Mouse (Mus musculus) CH12.LX (cell line): Measurements from ENCODE around the gene Map6. TPM values are rescaled to one million over a fixed set of nuclear protein-coding genes. Genes with fewer than 3 reads are reported as not detected.
A peak's percentile ranks its signal among the peaks of the same experiment; 100 is the strongest.

Source experiments
- DNase-seq: peaks from one replicate; pipeline ENCODE4 v3.0.0-alpha.2; 2013; ENCODE audit errors: extremely low read depth
- H3K27ac ChIP-seq: 2 replicates; pipeline ENCODE4 v1.5.1; 2012; ENCODE audit warnings: low read depth, mild to moderate bottlenecking, control low read depth, moderate library complexity; ENCODE audit not compliant: insufficient read depth
- H3K27me3 ChIP-seq: replicated peaks from 2 replicates; pipeline ENCODE3; 2012; ENCODE audit warnings: inconsistent platforms
- H3K36me3 ChIP-seq, 2 experiments: replicated peaks in 1 of 2; 2 replicates each; pipeline versions ENCODE3 to v1.6.1; 2012; ENCODE audit warnings: inconsistent platforms in 1 of 2, low read length in 1 of 2, mild to moderate bottlenecking in 1 of 2, mixed read lengths in 1 of 2, moderate library complexity in 1 of 2; ENCODE audit not compliant: control insufficient read depth in 1 of 2, insufficient read depth in 1 of 2
- H3K4me1 ChIP-seq, 2 experiments: 2 replicates each; pipeline ENCODE4 v1.6.1; 2012; ENCODE audit warnings: inconsistent platforms in 1 of 2, moderate library complexity in 1 of 2; ENCODE audit not compliant: insufficient read depth in 2 of 2, control insufficient read depth in 1 of 2
- H3K4me2 ChIP-seq: 2 replicates; pipeline ENCODE4 v1.6.1; 2012; ENCODE audit warnings: low read depth, mild to moderate bottlenecking, control low read depth; ENCODE audit not compliant: poor library complexity, insufficient read depth, severe bottlenecking
- H3K4me3 ChIP-seq, 3 experiments: fragments of 150-350 bp in 1 of 3; sonication (generic) in 1 of 3; replicated peaks in 1 of 3; 2 replicates each; pipeline versions ENCODE3 to v1.5.1; 2011 to 2012; ENCODE audit warnings: low read depth in 2 of 3, low read length in 2 of 3, mild to moderate bottlenecking in 2 of 3, moderate library complexity in 2 of 3, control low read depth in 1 of 3, improper control_type of control experiment in 1 of 3, inconsistent platforms in 1 of 3, mixed read lengths in 1 of 3; ENCODE audit not compliant: poor library complexity in 1 of 3
- H3K79me2 ChIP-seq: replicated peaks from 2 replicates; pipeline ENCODE4 v1.6.1; 2012; ENCODE audit warnings: mild to moderate bottlenecking, moderate library complexity; ENCODE audit not compliant: control insufficient read depth, poor library complexity, insufficient read depth, severe bottlenecking; ENCODE audit errors: extremely low read depth
- H3K9ac ChIP-seq: 2 replicates; pipeline ENCODE4 v1.6.1; 2012; ENCODE audit warnings: low read depth, mild to moderate bottlenecking, control low read depth, moderate library complexity; ENCODE audit not compliant: insufficient read depth
- H3K9me3 ChIP-seq: replicated peaks from 2 replicates; pipeline ENCODE3; 2012; ENCODE audit warnings: low read length, inconsistent platforms, mixed read lengths
- BHLHE40 ChIP-seq: IDR thresholded peaks from 2 replicates; pipeline ENCODE4 v1.6.1; 2011; ENCODE audit warnings: mild to moderate bottlenecking, low read depth, low read length, improper control_type of control experiment
- CHD1 ChIP-seq: IDR thresholded peaks from 2 replicates; pipeline ENCODE4 v1.6.1; 2012; ENCODE audit warnings: low read depth, low read length, improper control_type of control experiment, inconsistent platforms
- CHD2 ChIP-seq: IDR thresholded peaks from 2 replicates; pipeline ENCODE4 v1.6.1; 2011; ENCODE audit warnings: low read length, improper control_type of control experiment
- CTCF ChIP-seq, 2 experiments: IDR thresholded peaks in 1 of 2; conservative IDR thresholded peaks in 1 of 2; 2 replicates each; pipeline ENCODE4 v1.5.1; 2011 to 2012; ENCODE audit warnings: low read depth in 2 of 2, low read length in 2 of 2, improper control_type of control experiment in 1 of 2, inconsistent platforms in 1 of 2, mild to moderate bottlenecking in 1 of 2, moderate library complexity in 1 of 2
- ETS1 ChIP-seq: conservative IDR thresholded peaks from 2 replicates; pipeline ENCODE4 v1.6.1; 2012; ENCODE audit warnings: low read depth, mild to moderate bottlenecking, inconsistent platforms, low read length, improper control_type of control experiment, moderate library complexity
- HCFC1 ChIP-seq: IDR thresholded peaks from 2 replicates; pipeline ENCODE4 v1.6.1; 2012; ENCODE audit warnings: low read depth, mild to moderate bottlenecking, inconsistent platforms, low read length, improper control_type of control experiment
- MAFK ChIP-seq: IDR thresholded peaks from 2 replicates; pipeline ENCODE4 v1.6.1; 2011; ENCODE audit warnings: low read length, improper control_type of control experiment; ENCODE audit not compliant: insufficient replicate concordance
- MAX ChIP-seq: IDR thresholded peaks from 2 replicates; pipeline ENCODE4 v1.6.1; 2011; ENCODE audit warnings: low read length, improper control_type of control experiment
- MAZ ChIP-seq: IDR thresholded peaks from 2 replicates; pipeline ENCODE4 v1.6.1; 2012; ENCODE audit warnings: low read depth, mild to moderate bottlenecking, inconsistent platforms, low read length, improper control_type of control experiment, moderate library complexity
- MXI1 ChIP-seq: IDR thresholded peaks from 2 replicates; pipeline ENCODE4 v1.6.1; 2011; ENCODE audit warnings: mild to moderate bottlenecking, low read depth, low read length, improper control_type of control experiment
- NELFE ChIP-seq: IDR thresholded peaks from 2 replicates; pipeline ENCODE4 v1.6.1; 2011; ENCODE audit warnings: low read depth, low read length, improper control_type of control experiment
- POLR2A ChIP-seq: IDR thresholded peaks from 2 replicates; pipeline ENCODE4 v1.6.1; 2011; ENCODE audit warnings: low read depth, mild to moderate bottlenecking, improper control_type of control experiment, low read length
- POLR2AphosphoS2 ChIP-seq: IDR thresholded peaks from 2 replicates; pipeline ENCODE4 v1.6.1; 2011; ENCODE audit warnings: low read depth, low read length, improper control_type of control experiment
- SIN3A ChIP-seq: IDR thresholded peaks from 2 replicates; pipeline ENCODE4 v1.6.1; 2012; ENCODE audit warnings: low read length, improper control_type of control experiment, inconsistent platforms
- TBP ChIP-seq: conservative IDR thresholded peaks from 2 replicates; pipeline ENCODE4 v1.6.1; 2011; ENCODE audit warnings: low read depth, low read length, improper control_type of control experiment
- TCF12 ChIP-seq: IDR thresholded peaks from 2 replicates; pipeline ENCODE4 v1.6.1; 2014; ENCODE audit warnings: low read depth, mild to moderate bottlenecking, inconsistent platforms, low read length, improper control_type of control experiment
- USF2 ChIP-seq: conservative IDR thresholded peaks from 2 replicates; pipeline ENCODE4 v1.6.1; 2011; ENCODE audit warnings: low read depth, low read length, improper control_type of control experiment
- ZKSCAN1 ChIP-seq: IDR thresholded peaks from 2 replicates; pipeline ENCODE4 v1.6.1; 2012; ENCODE audit warnings: low read depth, inconsistent platforms, low read length, improper control_type of control experiment, borderline replicate concordance
- ZMIZ1 ChIP-seq: IDR thresholded peaks from 2 replicates; pipeline ENCODE4 v1.6.1; 2012; ENCODE audit warnings: low read depth, mild to moderate bottlenecking, inconsistent platforms, low read length, improper control_type of control experiment
- dilution Hi-C: fragments of 300-500 bp; cut with MboI; formaldehyde crosslinking; loops from 2 replicates; pipeline ENCODE4 v1.14.3; 2020; ENCODE audit warnings: low sequenced_read_pairs; ENCODE audit not compliant: extremely low pct_unique_long_range_greater_than_20kb, extremely low pct_ligation_motif_present
- in situ Hi-C: fragments of 300-500 bp; cut with MboI; formaldehyde crosslinking; loops from 3 replicates; pipeline ENCODE4 v1.14.3; 2019; ENCODE audit warnings: low sequenced_read_pairs, low pct_ligation_motif_present, low pct_unique_long_range_greater_than_20kb, mixed read lengths
- polyA plus RNA-seq: library from polyadenylated mRNA; unstranded; fragments of >175 nt; gene quantifications from 2 replicates; pipeline ENCODE4 v1.2.1, GENCODE M21; 2012; ENCODE audit warnings: low read depth; ENCODE audit not compliant: insufficient read length
- total RNA-seq, 2 experiments: library from RNA; depleted of rRNA; stranded (reverse); fragments of 300-350 nt in 1 of 2; fragments of >200 nt in 1 of 2; gene quantifications; 2 replicates each; pipeline ENCODE4 v1.2.3; 2012 to 2014

Gene Map6
- total and polyA plus RNA-seq, 3 experiments = 0.32 to 1.4 (median 1.1) TPM

- no peaks in the 10 kb centered on the region for H3K9me3 ChIP-seq
- no peaks in the 10 kb centered on the region for H3K27me3 ChIP-seq
- TF ChIP-seq POLR2AphosphoS2 = no peak
- TF ChIP-seq SIN3A = no peak
- TF ChIP-seq HCFC1 = no peak
- no peak for TF ChIP-seq ZKSCAN1
- H3K4me1 ChIP-seq = peaks cover 27 to 51% of the 10 kb centered on the region in 2 experiments
- dilution Hi-C loops (no loop called here), in situ Hi-C loops (no loop called here)
- H3K4me2 ChIP-seq = no peak overlapping the region
- no peak overlapping the region for H3K27ac ChIP-seq
- no peaks in the 10 kb centered on the region for H3K79me2 ChIP-seq
- H3K4me3 ChIP-seq = no peak overlapping the region
- DNase-seq = peak; percentile 35
- H3K36me3 ChIP-seq = peaks cover 0 to 4% of the 10 kb centered on the region in 2 experiments
- H3K9ac ChIP-seq = no peak overlapping the region; the same call in 1 of the 2 replicates
Observed at GRCm38 (mm10) chr7:99304949-99305372, 37.7 kb downstream of the Map6 start.

- no peak overlapping the region for H3K4me2 ChIP-seq
- H3K36me3 ChIP-seq = no peaks in the 10 kb centered on the region
- peaks cover 27 to 51% of the 10 kb centered on the region in 2 experiments for H3K4me1 ChIP-seq
- DNase-seq = no peak
- dilution Hi-C loops = no loop called here
- H3K79me2 ChIP-seq = no peaks in the 10 kb centered on the region
- no peaks in the 10 kb centered on the region for H3K27me3 ChIP-seq
- no peak overlapping the region for H3K27ac ChIP-seq
- no peaks in the 10 kb centered on the region for H3K9me3 ChIP-seq
- no peak overlapping the region for H3K4me3 ChIP-seq
- TF ChIP-seq MXI1 (no peak), MAZ (no peak), CTCF (conservative IDR thresholded peaks at IDR 0.05 in 1 of 2, IDR thresholded peaks at IDR 0.05 in 1 of 2; ENCODE audit: low read depth in 2 of 2, low read length in 2 of 2) (no peak), ZKSCAN1 (no peak), TBP (no peak), HCFC1 (no peak), BHLHE40 (no peak), SIN3A (no peak), NELFE (no peak), MAFK (no peak), ZMIZ1 (no peak), POLR2A (no peak), ETS1 (no peak), USF2 (no peak), CHD1 (no peak), MAX (no peak), TCF12 (no peak), CHD2 (no peak)
- in situ Hi-C loops = no loop called here
- no peak overlapping the region for H3K9ac ChIP-seq
Observed at GRCm38 (mm10) chr7:99305688-99306087, 38.4 kb downstream of the Map6 start.
